Mouse (Mus musculus): ENCODE data around the gene Runx1.

DNA sequence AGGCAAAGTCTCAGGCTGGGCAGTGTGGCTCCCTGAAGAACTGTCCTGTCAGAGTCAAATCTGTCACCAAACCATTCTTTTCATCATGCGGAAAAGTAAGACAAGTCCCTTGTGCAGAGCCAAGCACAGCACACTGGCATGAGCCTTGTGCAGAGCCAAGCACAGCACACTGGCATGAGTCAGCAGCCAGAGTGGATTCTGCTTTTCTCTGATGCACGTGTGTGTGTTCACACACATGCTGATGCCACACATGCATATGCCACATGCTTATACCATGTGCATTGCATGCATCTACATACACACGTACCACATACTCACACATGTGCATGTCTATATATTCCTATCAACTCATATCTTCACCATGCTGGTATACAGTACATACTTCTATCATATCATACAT lies 174.7 kb downstream of the Runx1 start:
- TF ChIP-seq EP300 (IDR thresholded peaks at IDR 0.05; ENCODE audit: low read depth) (no peak), CTCF (IDR thresholded peaks at IDR 0.05; ENCODE audit: low read depth) (no peak)

All from liver, postnatal 0 days (tissue).